Mouse (Mus musculus) heart, postnatal 14 days (tissue): ENCODE measurements around the gene Gtf2ird1. TPM values are rescaled to one million over a fixed set of nuclear protein-coding genes. Genes with fewer than 3 reads are reported as not detected.

Source experiments
- DNase-seq, 2 experiments: peaks; one replicate each; pipeline ENCODE4 v3.0.0; 2021 to 2022
- intact Hi-C: fragments of 180-260 bp; cut with DNase I; formaldehyde crosslinking; loops from one replicate; pipeline ENCODE4 v1.15.1; 2025
- microRNA-seq, 2 experiments: library from miRNA; unstranded; fragments of <30 nt; microRNA quantifications; one replicate each; pipeline ENCODE4 v1.2.0; 2021 to 2022
- total RNA-seq, 2 experiments: library from RNA; stranded (reverse); gene quantifications; 2 replicates each; pipeline ENCODE4 v1.2.3; 2021

The Gtf2ird1 gene
- total RNA-seq, 2 experiments from 2014 or later = 28.6 to 30.9 TPM

DNA sequence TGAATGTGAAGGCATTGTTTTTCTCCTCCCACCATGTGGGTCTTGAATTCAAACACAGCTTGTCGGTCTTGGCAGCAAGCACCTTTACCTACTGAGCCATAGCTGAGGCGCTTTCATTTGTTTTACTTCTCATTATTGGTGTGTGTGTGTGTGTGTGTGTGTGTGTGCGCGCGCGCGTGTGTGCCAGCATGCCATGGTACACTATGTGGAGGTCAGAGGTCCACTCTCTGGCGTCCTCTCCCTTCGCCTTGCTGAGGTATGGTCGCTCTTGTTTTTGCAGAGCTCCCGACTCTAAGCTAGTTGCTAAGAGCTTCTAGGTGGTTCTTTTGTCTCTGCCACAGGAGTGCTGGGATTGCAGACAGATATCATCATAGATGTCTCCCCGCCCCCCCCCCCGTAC lies 134.2 kb downstream of the Gtf2ird1 start:
- intact Hi-C loops = no loop called here
- no peak for DNase-seq

DNA sequence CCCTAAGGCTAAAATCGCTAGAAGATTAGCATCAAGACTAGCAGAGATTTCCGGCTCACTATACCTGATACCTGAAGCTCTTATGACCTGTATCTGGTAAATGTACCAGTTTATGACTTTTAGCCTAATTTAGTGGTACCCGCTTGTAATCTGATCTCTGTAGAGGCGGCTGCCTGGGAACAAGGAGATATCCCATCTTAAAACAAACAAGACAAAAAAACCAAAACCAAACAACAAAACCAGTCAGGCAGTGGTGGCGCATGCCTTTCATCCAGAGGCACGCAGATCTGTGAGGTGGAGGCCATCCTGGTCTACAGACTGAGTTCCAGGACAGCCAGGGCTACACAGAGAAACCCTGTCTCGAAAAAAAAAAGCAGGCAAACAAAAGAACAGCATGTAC lies 134.8 kb downstream of the Gtf2ird1 start:
- no peak for DNase-seq
- intact Hi-C loops = no loop called here

DNA sequence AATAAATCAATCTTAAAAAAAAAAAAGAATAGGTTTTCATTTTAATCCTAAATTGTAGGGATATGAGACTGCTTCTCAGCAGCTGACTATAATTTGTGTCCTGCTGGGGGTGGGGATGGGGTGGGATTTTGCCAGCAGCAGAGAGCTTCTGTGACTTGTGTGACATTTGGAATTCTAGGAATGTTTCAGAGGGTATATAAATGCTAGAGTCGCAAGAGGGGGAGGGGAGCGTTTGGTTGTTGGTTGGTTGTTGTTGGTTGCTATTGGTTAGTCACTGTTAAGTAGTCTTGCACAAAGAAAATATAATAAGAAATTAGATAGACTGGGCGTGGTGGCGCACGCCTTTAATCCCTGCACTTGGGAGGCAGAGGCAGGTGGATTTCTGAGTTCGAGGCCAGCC lies 137.6 kb downstream of the Gtf2ird1 start:
- intact Hi-C loops = no loop called here

GRCm38 (mm10) chr5:134316721-134317120 lies 139.8 kb downstream of the Gtf2ird1 start:
- intact Hi-C loops = loop anchor here (1.0 kb wide), 1 partner anchor 25 kb away; no protein-coding TSS in a partner anchor
- no peak for DNase-seq

More for the DNA sequence above, 137.6 kb downstream of the Gtf2ird1 start:
- DNase-seq = no peak

GRCm38 (mm10) chr5:134315623-134316350 lies 140.7 kb downstream of the Gtf2ird1 start:
- intact Hi-C loops = loop anchor here (1.0 kb wide), 1 partner anchor 26 kb away; no protein-coding TSS in a partner anchor
- peak; percentile 63 to 79 for DNase-seq

GRCm38 (mm10) chr5:134314688-134315622 lies 141.6 kb downstream of the Gtf2ird1 start, which contains the start of gene Gtf2i:
Gene Gtf2i, minus strand, starts transcription at chr5:134314760.
- intact Hi-C loops = loop anchor here (5.0 kb wide), 1 partner anchor 38 kb away; no protein-coding TSS in a partner anchor
- peak; percentile 94 for DNase-seq

GRCm38 (mm10) chr5:134314068-134314674 lies 142.3 kb downstream of the Gtf2ird1 start:
- peak in 1 of 2 experiments; percentile 63 for DNase-seq
- intact Hi-C loops = loop anchor here (5.0 kb wide), 1 partner anchor 37 kb away; no protein-coding TSS in a partner anchor

DNA sequence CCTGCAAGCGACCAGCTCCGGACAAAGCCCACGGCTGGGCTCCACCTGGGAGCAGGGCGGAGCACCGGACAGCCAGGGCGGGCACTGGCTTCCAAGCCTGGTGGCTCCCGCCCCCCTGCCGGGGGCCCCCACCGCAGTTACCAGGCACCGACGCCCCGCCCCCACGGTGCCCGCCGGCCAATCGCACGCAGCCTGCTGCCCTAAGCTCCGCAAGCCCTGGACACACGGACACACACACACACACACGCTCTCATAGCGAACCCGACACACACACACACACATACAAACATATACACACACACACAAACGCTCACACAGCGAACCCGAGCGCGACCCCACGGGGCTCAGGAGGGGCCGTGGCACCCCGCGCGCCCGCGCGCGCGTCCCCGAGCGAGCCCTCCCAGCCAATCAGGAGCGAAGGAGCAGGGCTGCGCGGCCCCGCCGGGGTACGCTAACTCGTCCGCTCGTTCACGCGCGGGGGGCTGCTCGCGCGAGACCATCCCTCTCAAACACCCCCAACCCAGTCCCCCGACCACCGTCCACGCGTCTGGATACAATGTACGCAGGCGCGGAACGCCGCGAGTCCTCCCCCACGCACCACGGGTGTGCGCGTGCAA lies 143.0 kb downstream of the Gtf2ird1 start:
- peak; percentile 97 for DNase-seq
- intact Hi-C loops = loop anchor here (5.0 kb wide), 1 partner anchor 36 kb away; no protein-coding TSS in a partner anchor

DNA sequence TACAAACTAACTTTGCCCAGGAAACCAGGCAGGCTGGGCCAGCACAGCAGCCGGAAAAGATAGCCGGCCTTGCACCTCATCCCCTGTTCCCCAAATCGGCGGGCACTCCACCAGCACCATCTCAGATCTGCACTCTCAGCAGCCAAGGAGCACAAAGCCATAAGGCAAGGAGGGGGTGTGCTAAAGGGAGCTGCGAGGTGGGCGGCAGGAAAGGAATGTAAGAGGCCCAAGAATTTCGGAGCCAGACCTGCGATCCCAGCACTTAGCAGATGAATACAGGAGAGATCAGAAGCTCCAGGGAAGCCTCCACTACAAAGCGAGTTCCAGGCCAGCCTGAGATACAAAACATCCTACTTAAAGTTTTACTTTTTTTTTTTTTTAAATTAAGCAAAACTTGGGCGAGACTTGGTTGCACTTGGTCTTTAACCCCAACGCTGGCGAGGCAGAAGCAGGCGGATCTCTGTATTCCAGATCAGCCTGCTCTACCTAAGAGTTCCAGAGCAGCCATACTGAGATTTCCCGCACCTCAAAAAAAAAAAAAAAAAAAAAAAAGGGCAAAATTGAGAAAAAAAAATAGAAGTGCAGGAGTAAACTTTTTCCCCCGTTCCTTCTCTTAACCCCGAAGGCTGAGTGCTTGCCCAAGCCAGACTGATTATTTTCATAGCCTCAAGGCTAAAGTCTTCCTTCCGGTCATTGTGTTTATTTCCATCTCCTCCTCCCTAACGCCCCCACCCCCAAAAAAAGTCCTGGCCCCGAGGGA lies 143.6 kb downstream of the Gtf2ird1 start:
- intact Hi-C loops = loop anchor here (5.0 kb wide), 1 partner anchor 36 kb away; no protein-coding TSS in a partner anchor
- DNase-seq = peak; percentile 19 to 28

GRCm38 (mm10) chr5:134311894-134312411 lies 144.6 kb downstream of the Gtf2ird1 start:
- intact Hi-C loops = loop anchor here (5.0 kb wide), 1 partner anchor 35 kb away; no protein-coding TSS in a partner anchor
- no peak for DNase-seq

- no peak for DNase-seq
- intact Hi-C loops = loop anchor here (5.0 kb wide), 1 partner anchor 33 kb away; no protein-coding TSS in a partner anchor
Measured at GRCm38 (mm10) chr5:134310201-134310600, 146.3 kb downstream of the Gtf2ird1 start.

DNA sequence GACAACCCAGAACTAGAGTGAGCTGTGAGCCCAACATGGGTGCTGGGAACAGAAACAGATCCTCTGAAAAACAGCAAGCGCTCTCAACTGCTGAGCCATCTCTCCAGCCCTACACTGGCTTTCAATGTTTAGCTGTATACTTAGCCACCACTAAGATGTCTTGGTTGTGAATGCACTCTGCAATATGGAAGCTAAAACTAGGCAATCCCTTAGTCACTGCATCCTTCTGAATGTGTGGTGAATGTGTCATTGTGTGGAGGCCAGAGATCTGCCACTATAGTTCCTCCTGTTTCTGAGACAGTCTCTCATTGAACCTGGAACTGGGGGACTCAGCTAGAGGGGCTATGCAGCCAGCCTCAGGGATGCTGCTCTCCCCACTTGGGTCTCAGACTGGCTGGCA lies 147.2 kb downstream of the Gtf2ird1 start:
- no peak for DNase-seq

More for the DNA sequence above, 147.2 kb downstream of the Gtf2ird1 start:
- intact Hi-C loops = no loop called here

Small RNAs within 50 kb of the gene (microRNA-seq; reads per million reads assigned to microRNA genes)
- gene Gm26340 = 0 reads per million in 2 experiments
- gene Mir3965 = 0 reads per million in 2 experiments

Other genes with a start within 250 kb of the Gtf2ird1 start
- gene Ncf1, start 227.1 kb downstream of the Gtf2ird1 start, total RNA-seq = 1 to 10 TPM; 6.0 to 7.1 TPM
- gene Gtf2i, start 142.0 kb downstream of the Gtf2ird1 start, total RNA-seq = 100 to 1,000 TPM; 188 to 204 TPM
- gene Clip2, start 95.7 kb upstream of the Gtf2ird1 start, total RNA-seq = 10 to 100 TPM; 10.2 to 10.3 TPM
- gene Syna, start 103.5 kb upstream of the Gtf2ird1 start, total RNA-seq = not detected
- gene Rfc2, start 124.7 kb upstream of the Gtf2ird1 start, total RNA-seq = 10 to 100 TPM; 26.5 to 28.3 TPM
- 1 to 10 TPM; 3.0 to 3.3 TPM for gene Lat2, start 158.3 kb upstream of the Gtf2ird1 start, total RNA-seq
- 100 to 1,000 TPM; 165 to 170 TPM for gene Eif4h, start 182.8 kb upstream of the Gtf2ird1 start, total RNA-seq
- 1 to 10 TPM; 7.3 to 8.1 TPM for gene Limk1, start 231.9 kb upstream of the Gtf2ird1 start, total RNA-seq